Comparison of ENCODE assay signal across 23 mouse cellular contexts in genomic region chr15:78340919-78341318, GRCm38 (mm10). TPM values are rescaled to one million over a fixed set of nuclear protein-coding genes. Genes with fewer than 3 reads are reported as not detected.
A peak's percentile ranks its signal among the peaks of the same experiment; 100 is the strongest.
DNase-seq lines count a peak whose midpoint lies in the region; ATAC-seq and TF ChIP-seq lines count a peak whose summit lies in the region.
"Not testable (repeated sequence)": the region's sequence is repeated elsewhere in the genome, so short reads cannot be mapped to it uniquely, and the experiment has no call there.
"Had no signal": no experiment of that assay in that cellular context is flagged by ENCODE, and none has a peak within 500 bp of the region (broad histone marks: within the 10 kb centered on the region; RNA-seq: fewer than 3 reads in every experiment).

No protein-coding gene starts in this region.

- H3K27ac ChIP-seq in brown adipose tissue, adult 24 weeks (replicated peaks; ENCODE audit: low read depth, low read length): peak overlapping the region; percentile 82; the same call in 1 of the 2 replicates
- 0 out of 2 replicates have a peak overlapping the region, but pooled peaks have one; percentile 71 for H3K27ac ChIP-seq in gastrocnemius, adult 2 months
- H3K27ac ChIP-seq in heart, adult 2 months: peak overlapping the region; percentile 72; the same call in 1 of the 2 replicates
- H3K27ac ChIP-seq in liver, adult 2 months (replicated peaks; ENCODE audit: insufficient read depth, low read depth, low read length); liver, embryonic 13.5 days; liver, embryonic 15.5 days (replicated peaks); liver, embryonic 16.5 days (ENCODE audit: low read length): not testable (repeated sequence)
- H3K27ac ChIP-seq in liver, postnatal 0 days (ENCODE audit: low read depth): peak overlapping the region; percentile 51; the same call in 1 of the 2 replicates

- TF ChIP-seq POLR2A in heart, adult 2 months (IDR thresholded peaks at IDR 0.05; ENCODE audit: insufficient read depth, low read depth, low read length); liver, adult 2 months (IDR thresholded peaks at IDR 0.05; ENCODE audit: extremely low read depth, insufficient read depth, low read length): not testable (repeated sequence)

- not testable (repeated sequence) for H3K9me3 ChIP-seq in liver, embryonic 13.5 days (replicated peaks); liver, embryonic 15.5 days (replicated peaks); liver, embryonic 16.5 days (replicated peaks; ENCODE audit: control insufficient read depth, low read length); liver, postnatal 0 days (ENCODE audit: low read length)

- WGBS in heart, adult 2 months: 74% methylated on average over 6 of the region's 7 CpGs
- WGBS in liver, adult 2 months: 22% methylated on average over 7 of the region's 7 CpGs
- 64% methylated on average over 7 of the region's 7 CpGs for WGBS in liver, embryonic 13.5 days (ENCODE audit: insufficient replicate concordance)
- 56% methylated on average over 7 of the region's 7 CpGs for WGBS in liver, embryonic 15.5 days (ENCODE audit: insufficient replicate concordance)
- 55% methylated on average over 6 of the region's 7 CpGs for WGBS in liver, embryonic 16.5 days (ENCODE audit: insufficient replicate concordance)
- WGBS in liver, postnatal 0 days (ENCODE audit: insufficient replicate concordance): 59% methylated on average over 6 of the region's 7 CpGs

- H3K4me2 ChIP-seq in liver, embryonic 13.5 days; liver, embryonic 15.5 days; liver, embryonic 16.5 days (ENCODE audit: low read depth, low read length); liver, postnatal 0 days (ENCODE audit: low read depth, low read length): not testable (repeated sequence)

- not testable (repeated sequence) for H3K79me2 ChIP-seq in heart, adult 2 months (replicated peaks; ENCODE audit: control insufficient read depth, insufficient read depth, low read length); liver, adult 2 months (ENCODE audit: control insufficient read depth, insufficient read depth, low read length)

- H3K27me3 ChIP-seq in heart, adult 2 months (ENCODE audit: control insufficient read depth, insufficient read depth, low read length); liver, adult 2 months (ENCODE audit: control insufficient read depth, insufficient read depth, low read length); liver, embryonic 13.5 days; liver, embryonic 15.5 days; liver, embryonic 16.5 days (ENCODE audit: control insufficient read depth, insufficient read depth, low read depth, low read length); liver, postnatal 0 days (ENCODE audit: insufficient read depth, low read length): not testable (repeated sequence)

- intact Hi-C loops in gastrocnemius, adult 2 months (cut with DNase I): loop anchor here (1.0 to 5.0 kb wide), 2 partner anchors 84 to 164 kb away; no protein-coding TSS in a partner anchor
- intact Hi-C loops in heart, adult 2 months (cut with DNase I): loop anchor here (2.0 kb wide), 1 partner anchor 162 kb away; no protein-coding TSS in a partner anchor

- not testable (repeated sequence) for H3K4me1 ChIP-seq in brown adipose tissue, adult 24 weeks (ENCODE audit: control insufficient read depth, insufficient read depth, insufficient read length, low read length); liver, embryonic 13.5 days (replicated peaks); liver, embryonic 15.5 days (replicated peaks); liver, embryonic 16.5 days (ENCODE audit: control insufficient read depth, low read depth, low read length)
- peaks cover 13% of the 10 kb centered on the region for H3K4me1 ChIP-seq in heart, adult 2 months (ENCODE audit: control insufficient read depth, insufficient read depth, low read length)
- H3K4me1 ChIP-seq in liver, adult 2 months (ENCODE audit: control insufficient read depth, insufficient read depth, low read length): peaks cover 23% of the 10 kb centered on the region
- peaks cover 16% of the 10 kb centered on the region for H3K4me1 ChIP-seq in liver, postnatal 0 days (ENCODE audit: insufficient read depth)

- not testable (repeated sequence) for H3K36me3 ChIP-seq in heart, adult 2 months (ENCODE audit: control insufficient read depth, insufficient read depth, low read length); liver, adult 2 months (ENCODE audit: control insufficient read depth, insufficient read depth, low read length); liver, embryonic 13.5 days; liver, embryonic 15.5 days (replicated peaks); liver, embryonic 16.5 days (ENCODE audit: control insufficient read depth, insufficient read depth); liver, postnatal 0 days (replicated peaks; ENCODE audit: insufficient read depth, low read length)

- not testable (repeated sequence) for DNase-seq in gastrocnemius, adult 2 months; heart, adult 2 months; liver, embryonic 13.5 days
- peak; percentile 84 for DNase-seq in liver, adult 2 months (ENCODE audit: extremely low read depth, low read depth, low spot score)
- peak; percentile 57 for DNase-seq in liver, postnatal 0 days

- not testable (repeated sequence) for H3K4me3 ChIP-seq in brown adipose tissue, adult 24 weeks (ENCODE audit: insufficient read depth, low read depth, low read length); gastrocnemius, adult 2 months; heart, adult 2 months; liver, adult 2 months (ENCODE audit: insufficient read depth, low read depth, low read length); liver, embryonic 13.5 days (replicated peaks); liver, embryonic 15.5 days (replicated peaks); liver, embryonic 16.5 days (ENCODE audit: low read depth, low read length); liver, postnatal 0 days (ENCODE audit: low read depth, low read length)

- not testable (repeated sequence) for H3K9ac ChIP-seq in heart, adult 2 months (ENCODE audit: low read depth, low read length); liver, adult 2 months (ENCODE audit: low read depth, low read length); liver, embryonic 13.5 days; liver, embryonic 15.5 days; liver, embryonic 16.5 days (ENCODE audit: low read depth, low read length); liver, postnatal 0 days (replicated peaks)

- 0 out of 2 replicates have a peak, but pooled peaks have one; percentile 22 for ATAC-seq in liver, embryonic 13.5 days (ENCODE audit: low read depth)
- peak; percentile 32 for ATAC-seq in liver, embryonic 15.5 days (ENCODE audit: insufficient read depth)
- peak; percentile 52 for ATAC-seq in liver, embryonic 16.5 days (ENCODE audit: low read depth)
- peak; percentile 87 for ATAC-seq in liver, postnatal 0 days

- TF ChIP-seq CTCF in gastrocnemius, adult 2 months (IDR thresholded peaks at IDR 0.05); heart, adult 2 months (IDR thresholded peaks at IDR 0.05); liver, adult 2 months (IDR thresholded peaks at IDR 0.05; ENCODE audit: low read depth, low read length); liver, postnatal 0 days (IDR thresholded peaks at IDR 0.05; ENCODE audit: low read depth): not testable (repeated sequence)

- not testable (repeated sequence) for TF ChIP-seq EP300 in heart, adult 2 months (IDR thresholded peaks at IDR 0.05; ENCODE audit: insufficient read depth, low read depth, low read length); liver, postnatal 0 days (IDR thresholded peaks at IDR 0.05; ENCODE audit: low read depth)

RNA-seq across cellular contexts. Expression of gene Csf2rb, which starts 15.4 kb away (rescaled TPM):
- polyA plus RNA-seq in brown adipose tissue, adult 24 weeks (2012; ENCODE audit: insufficient read depth, insufficient read length, missing spikeins): 3.1 and 4.1 TPM in 2 replicates
- total RNA-seq in gastrocnemius, adult 2 months (2021): 1 to 10 TPM in 1 of 2 experiments, under 1 TPM in 1; 0.86 to 1.0 TPM
- 1 to 10 TPM; 1.6 to 2.2 TPM for total RNA-seq in heart, adult 2 months (2021)
- 2.1 and 2.8 TPM in 2 replicates for polyA plus RNA-seq in heart, adult 2 months (2012; rRNA removed)
- 1.8 and 3.2 TPM in 2 replicates for total RNA-seq in liver, adult 2 months (2014; rRNA removed)
- polyA plus RNA-seq in liver, adult 2 months (2012; rRNA removed): 2.1 and 3.6 TPM in 2 replicates
- polyA plus RNA-seq in liver, embryonic 13.5 days (2015; fragmentation: Nextera tagmentation; extraction: Ambion mirVana): 3.3 and 3.8 TPM in 2 replicates
- polyA plus RNA-seq in liver, embryonic 15.5 days (2015; fragmentation: Nextera tagmentation; extraction: Ambion mirVana): 7.2 and 7.4 TPM in 2 replicates
- polyA plus RNA-seq in liver, embryonic 16.5 days (2015; fragmentation: Nextera tagmentation; extraction: Ambion mirVana): 5.7 and 7.1 TPM in 2 replicates
- polyA plus RNA-seq in liver, postnatal 0 days (2015; fragmentation: Nextera tagmentation; extraction: Ambion mirVana): 8.9 and 9.6 TPM in 2 replicates

RNA-seq across cellular contexts. Expression of gene Csf2rb2, which starts 35.4 kb away (rescaled TPM):
- polyA plus RNA-seq in brown adipose tissue, adult 24 weeks (2012; ENCODE audit: insufficient read depth, insufficient read length, missing spikeins): 0.67 and 2.0 TPM in 2 replicates
- under 1 TPM; 0.66 to 0.78 TPM for total RNA-seq in gastrocnemius, adult 2 months (2021)
- total RNA-seq in heart, adult 2 months (2021): under 1 TPM; 0.75 to 0.84 TPM
- 1.2 and 1.6 TPM in 2 replicates for polyA plus RNA-seq in heart, adult 2 months (2012; rRNA removed)
- total RNA-seq in liver, adult 2 months (2014; rRNA removed): 0.37 and 0.54 TPM in 2 replicates
- polyA plus RNA-seq in liver, adult 2 months (2012; rRNA removed): 0.47 and 1.1 TPM in 2 replicates
- 0.54 and 0.83 TPM in 2 replicates for polyA plus RNA-seq in liver, embryonic 13.5 days (2015; fragmentation: Nextera tagmentation; extraction: Ambion mirVana)
- polyA plus RNA-seq in liver, embryonic 15.5 days (2015; fragmentation: Nextera tagmentation; extraction: Ambion mirVana): 1.4 and 1.5 TPM in 2 replicates
- 1.3 and 1.9 TPM in 2 replicates for polyA plus RNA-seq in liver, embryonic 16.5 days (2015; fragmentation: Nextera tagmentation; extraction: Ambion mirVana)
- 2.2 and 2.6 TPM in 2 replicates for polyA plus RNA-seq in liver, postnatal 0 days (2015; fragmentation: Nextera tagmentation; extraction: Ambion mirVana)
- polyA plus RNA-seq: activated CD4-positive, CD25-positive, alpha-beta regulatory T cell, adult 4 months had no signal

RNA-seq across cellular contexts. Expression of gene Tex33, which starts 54.8 kb away (rescaled TPM):
- not detected in 2 replicates for polyA plus RNA-seq in brown adipose tissue, adult 24 weeks (2012; ENCODE audit: insufficient read depth, insufficient read length, missing spikeins)
- total RNA-seq in gastrocnemius, adult 2 months (2021): not detected
- total RNA-seq in heart, adult 2 months (2021): not detected
- 0.43 and 0.67 TPM in 2 replicates for polyA plus RNA-seq in heart, adult 2 months (2012; rRNA removed)
- not detected in 2 replicates for total RNA-seq in liver, adult 2 months (2014; rRNA removed)
- polyA plus RNA-seq in liver, adult 2 months (2012; rRNA removed): not detected in 2 replicates
- polyA plus RNA-seq in liver, embryonic 13.5 days (2015; fragmentation: Nextera tagmentation; extraction: Ambion mirVana): not detected in 2 replicates
- polyA plus RNA-seq in liver, embryonic 15.5 days (2015; fragmentation: Nextera tagmentation; extraction: Ambion mirVana): not detected in 2 replicates
- polyA plus RNA-seq in liver, embryonic 16.5 days (2015; fragmentation: Nextera tagmentation; extraction: Ambion mirVana): 0.13 TPM in 1 of 2 replicates, not detected in the other
- not detected in 2 replicates for polyA plus RNA-seq in liver, postnatal 0 days (2015; fragmentation: Nextera tagmentation; extraction: Ambion mirVana)
- total RNA-seq: adrenal gland, adult 18-20 months; adrenal gland, adult 2 months; adrenal gland, postnatal 10 days; adrenal gland, postnatal 14 days; adrenal gland, postnatal 25 days; adrenal gland, postnatal 36 days; adrenal gland, postnatal 4 days; CH12.LX; ES-E14 had no signal
- polyA plus RNA-seq: activated CD4-positive, CD25-positive, alpha-beta regulatory T cell, adult 4 months; adrenal gland, adult 2 months; brain, embryonic 14.5 days; C2C12; CD4-positive, CD25-positive, alpha-beta regulatory T cell, adult 4 months; G1E; Patski had no signal

Comparison
In these comparisons a context has a peak if more than half of its experiments do, and no peak if none do; other contexts are left out.
1. ATAC-seq: peak in every context shown above with its lines; median percentile 87 in liver, postnatal 0 days; 52 in liver, embryonic 16.5 days; 32 in liver, embryonic 15.5 days; 22 in liver, embryonic 13.5 days.